Mouse (Mus musculus): Measurements from ENCODE around the gene Camta1. TPM values are rescaled to one million over a fixed set of nuclear protein-coding genes. Genes with fewer than 3 reads are reported as not detected.

Camta1 gene
- polyA plus RNA-seq, 1 experiment from 2014 or later, result 115 TPM

GRCm38 (mm10) chr4:150939991-150940651 lies 921.6 kb downstream of the Camta1 start:
- no peak overlapping the region for H3K9ac ChIP-seq (ENCODE audit: low read depth, low read length)
- no peak for TF ChIP-seq CTCF (IDR thresholded peaks at IDR 0.05; ENCODE audit: low read depth)
- H3K27ac ChIP-seq, result no peak overlapping the region
- no peak overlapping the region for H3K4me2 ChIP-seq (ENCODE audit: low read length)
- DNase-seq (ENCODE audit: low spot score) (no peak), ATAC-seq (replicated peaks; ENCODE audit: low FRiP score, low read depth) (no peak)
- no peaks in the 10 kb centered on the region for H3K36me3 ChIP-seq (ENCODE audit: insufficient read depth, low read length)
- H3K9me3 ChIP-seq (replicated peaks; ENCODE audit: low read length), result no peaks in the 10 kb centered on the region
- no peak overlapping the region for H3K4me3 ChIP-seq (replicated peaks; ENCODE audit: low read depth, low read length)
- H3K27me3 ChIP-seq (ENCODE audit: insufficient read depth, low read length), result no peaks in the 10 kb centered on the region
- H3K4me1 ChIP-seq (replicated peaks; ENCODE audit: insufficient read depth, low read length), result no peaks in the 10 kb centered on the region
- WGBS, result 50% methylated on average over 13 of the region's 13 CpGs

GRCm38 (mm10) chr4:150938063-150938452 lies 923.6 kb downstream of the Camta1 start:
- WGBS, result 52% methylated on average over 14 of the region's 14 CpGs
- H3K4me2 ChIP-seq (ENCODE audit: low read length), result no peak overlapping the region
- no peak overlapping the region for H3K4me3 ChIP-seq (replicated peaks; ENCODE audit: low read depth, low read length)
- no peak overlapping the region for H3K27ac ChIP-seq
- DNase-seq (ENCODE audit: low spot score) (no peak), ATAC-seq (replicated peaks; ENCODE audit: low FRiP score, low read depth) (no peak)
- H3K27me3 ChIP-seq (ENCODE audit: insufficient read depth, low read length), result no peaks in the 10 kb centered on the region
- H3K36me3 ChIP-seq (ENCODE audit: insufficient read depth, low read length), result no peaks in the 10 kb centered on the region
- TF ChIP-seq CTCF (IDR thresholded peaks at IDR 0.05; ENCODE audit: low read depth), result no peak
- no peak overlapping the region for H3K9ac ChIP-seq (ENCODE audit: low read depth, low read length)
- H3K9me3 ChIP-seq (replicated peaks; ENCODE audit: low read length), result no peaks in the 10 kb centered on the region
- H3K4me1 ChIP-seq (replicated peaks; ENCODE audit: insufficient read depth, low read length), result no peaks in the 10 kb centered on the region

GRCm38 (mm10) chr4:150937293-150938062 lies 924.2 kb downstream of the Camta1 start:
- Histone ChIP-seq H3K9me3 (replicated peaks; ENCODE audit: low read length) (no peaks in the 10 kb centered on the region), H3K4me2 (ENCODE audit: low read length) (no peak overlapping the region), H3K27me3 (ENCODE audit: insufficient read depth, low read length) (no peaks in the 10 kb centered on the region), H3K9ac (ENCODE audit: low read depth, low read length) (no peak overlapping the region), H3K27ac (no peak overlapping the region), H3K4me3 (replicated peaks; ENCODE audit: low read depth, low read length) (no peak overlapping the region), H3K36me3 (ENCODE audit: insufficient read depth, low read length) (no peaks in the 10 kb centered on the region), H3K4me1 (replicated peaks; ENCODE audit: insufficient read depth, low read length) (no peaks in the 10 kb centered on the region)
- WGBS, result 80% methylated on average over 16 of the region's 16 CpGs
- TF ChIP-seq CTCF (IDR thresholded peaks at IDR 0.05; ENCODE audit: low read depth), result no peak
- DNase-seq (ENCODE audit: low spot score), result no peak
- no peak for ATAC-seq (replicated peaks; ENCODE audit: low FRiP score, low read depth)

- no peaks in the 10 kb centered on the region for H3K36me3 ChIP-seq (ENCODE audit: insufficient read depth, low read length)
- no peak overlapping the region for H3K4me3 ChIP-seq (replicated peaks; ENCODE audit: low read depth, low read length)
- H3K9ac ChIP-seq (ENCODE audit: low read depth, low read length), result no peak overlapping the region
- no peaks in the 10 kb centered on the region for H3K27me3 ChIP-seq (ENCODE audit: insufficient read depth, low read length)
- no peak overlapping the region for H3K4me2 ChIP-seq (ENCODE audit: low read length)
- H3K4me1 ChIP-seq (replicated peaks; ENCODE audit: insufficient read depth, low read length), result no peaks in the 10 kb centered on the region
- TF ChIP-seq CTCF (IDR thresholded peaks at IDR 0.05; ENCODE audit: low read depth), result no peak
- DNase-seq (ENCODE audit: low spot score) (no peak), ATAC-seq (replicated peaks; ENCODE audit: low FRiP score, low read depth) (no peak)
- no peak overlapping the region for H3K27ac ChIP-seq
- H3K9me3 ChIP-seq (replicated peaks; ENCODE audit: low read length), result no peaks in the 10 kb centered on the region
- WGBS, result 85% methylated on average over 1 of the region's 1 CpGs
Measured at GRCm38 (mm10) chr4:150933503-150933902, 928.2 kb downstream of the Camta1 start.

- WGBS, result 45% methylated on average over 10 of the region's 10 CpGs
- H3K4me1 ChIP-seq (replicated peaks; ENCODE audit: insufficient read depth, low read length), result no peaks in the 10 kb centered on the region
- H3K9me3 ChIP-seq (replicated peaks; ENCODE audit: low read length), result no peaks in the 10 kb centered on the region
- H3K4me2 ChIP-seq (ENCODE audit: low read length), result no peak overlapping the region
- H3K4me3 ChIP-seq (replicated peaks; ENCODE audit: low read depth, low read length), result no peak overlapping the region
- ATAC-seq (replicated peaks; ENCODE audit: low FRiP score, low read depth), result no peak
- no peaks in the 10 kb centered on the region for H3K36me3 ChIP-seq (ENCODE audit: insufficient read depth, low read length)
- no peak for DNase-seq (ENCODE audit: low spot score)
- TF ChIP-seq CTCF (IDR thresholded peaks at IDR 0.05; ENCODE audit: low read depth), result no peak
- H3K27me3 ChIP-seq (ENCODE audit: insufficient read depth, low read length), result no peaks in the 10 kb centered on the region
- H3K9ac ChIP-seq (ENCODE audit: low read depth, low read length), result no peak overlapping the region
- no peak overlapping the region for H3K27ac ChIP-seq
Measured at GRCm38 (mm10) chr4:150927789-150928188, 933.9 kb downstream of the Camta1 start.

GRCm38 (mm10) chr4:150926924-150927705 lies 934.6 kb downstream of the Camta1 start:
- WGBS, result 48% methylated on average over 13 of the region's 14 CpGs
- Histone ChIP-seq H3K36me3 (ENCODE audit: insufficient read depth, low read length) (no peaks in the 10 kb centered on the region), H3K4me3 (replicated peaks; ENCODE audit: low read depth, low read length) (no peak overlapping the region), H3K4me1 (replicated peaks; ENCODE audit: insufficient read depth, low read length) (no peaks in the 10 kb centered on the region), H3K9me3 (replicated peaks; ENCODE audit: low read length) (no peaks in the 10 kb centered on the region), H3K27ac (no peak overlapping the region), H3K27me3 (ENCODE audit: insufficient read depth, low read length) (no peaks in the 10 kb centered on the region), H3K9ac (ENCODE audit: low read depth, low read length) (no peak overlapping the region), H3K4me2 (ENCODE audit: low read length) (no peak overlapping the region)
- peak; percentile 10 for DNase-seq (ENCODE audit: low spot score)
- no peak for ATAC-seq (replicated peaks; ENCODE audit: low FRiP score, low read depth)
- no peak for TF ChIP-seq CTCF (IDR thresholded peaks at IDR 0.05; ENCODE audit: low read depth)
